Mouse (Mus musculus) thymus, adult 2 months (tissue): Measurements from ENCODE around the gene Rbm28. TPM values are rescaled to one million over a fixed set of nuclear protein-coding genes. Genes with fewer than 3 reads are reported as not detected.

ENCODE experiments used
- DNase-seq: peaks from one replicate; pipeline ENCODE4 v3.0.0; 2021
- H3K27ac ChIP-seq: fragments of 200-500 bp; 2 replicates; pipeline ENCODE4 v1.5.1; 2012; ENCODE audit warnings: low read length, control low read depth; ENCODE audit not compliant: control insufficient read depth, insufficient read depth
- H3K27me3 ChIP-seq: fragments of 200-500 bp; 2 replicates; pipeline ENCODE4 v1.6.1; 2012; ENCODE audit warnings: mild to moderate bottlenecking, low read length, moderate library complexity, mixed read lengths; ENCODE audit not compliant: control insufficient read depth, insufficient read depth
- H3K36me3 ChIP-seq: fragments of 200-500 bp; 2 replicates; pipeline ENCODE4 v1.6.1; 2012; ENCODE audit warnings: mild to moderate bottlenecking, low read length, moderate library complexity; ENCODE audit not compliant: control insufficient read depth, insufficient read depth
- H3K4me1 ChIP-seq: fragments of 200-500 bp; replicated peaks from 2 replicates; pipeline ENCODE4 v1.6.1; 2012; ENCODE audit warnings: low read length; ENCODE audit not compliant: control insufficient read depth, insufficient read depth
- H3K4me3 ChIP-seq: fragments of 200-500 bp; 2 replicates; pipeline ENCODE4 v1.5.1; 2012; ENCODE audit warnings: mild to moderate bottlenecking, low read length, control low read depth, moderate library complexity; ENCODE audit not compliant: control insufficient read depth, insufficient read depth
- CTCF ChIP-seq: fragments of 200-500 bp; IDR thresholded peaks from 2 replicates; pipeline ENCODE4 v1.5.1; 2012; ENCODE audit warnings: mild to moderate bottlenecking, control low read depth, low read length, moderate library complexity, borderline replicate concordance; ENCODE audit not compliant: control insufficient read depth, poor library complexity, insufficient read depth; ENCODE audit errors: extremely low read depth
- POLR2A ChIP-seq: fragments of 200-500 bp; IDR thresholded peaks from 2 replicates; pipeline ENCODE4 v1.6.1; 2012; ENCODE audit warnings: mild to moderate bottlenecking, low read length, control low read depth, moderate library complexity; ENCODE audit not compliant: control insufficient read depth, poor library complexity, insufficient read depth; ENCODE audit errors: extremely low read depth
- WGBS: fragments of 180-500 bp; shearing (Covaris S2); methylation state at CpG from one replicate; pipeline ENCODE4 v1.1.7; 2018; 5-methylcytosine and 5-hydroxymethylcytosine counted together
- polyA plus RNA-seq: library from polyadenylated mRNA; depleted of rRNA; stranded (reverse); fragments of >200 nt; gene quantifications from 2 replicates; pipeline ENCODE4 v1.2.3, GENCODE M21; 2012

Gene Rbm28
- polyA plus RNA-seq, 1 experiment = 13.0 TPM

GRCm38 (mm10) chr6:29208178-29208577, 43.4 kb upstream of the Rbm28 start:
- H3K4me3 ChIP-seq = no peak overlapping the region
- peaks cover 48% of the 10 kb centered on the region for H3K36me3 ChIP-seq
- no peaks in the 10 kb centered on the region for H3K27me3 ChIP-seq
- WGBS = 69% methylated on average over 5 of the region's 5 CpGs
- no peak for TF ChIP-seq POLR2A
- no peak for TF ChIP-seq CTCF
- no peak overlapping the region for H3K27ac ChIP-seq
- peaks cover 20% of the 10 kb centered on the region for H3K4me1 ChIP-seq
- no peak for DNase-seq

DNA sequence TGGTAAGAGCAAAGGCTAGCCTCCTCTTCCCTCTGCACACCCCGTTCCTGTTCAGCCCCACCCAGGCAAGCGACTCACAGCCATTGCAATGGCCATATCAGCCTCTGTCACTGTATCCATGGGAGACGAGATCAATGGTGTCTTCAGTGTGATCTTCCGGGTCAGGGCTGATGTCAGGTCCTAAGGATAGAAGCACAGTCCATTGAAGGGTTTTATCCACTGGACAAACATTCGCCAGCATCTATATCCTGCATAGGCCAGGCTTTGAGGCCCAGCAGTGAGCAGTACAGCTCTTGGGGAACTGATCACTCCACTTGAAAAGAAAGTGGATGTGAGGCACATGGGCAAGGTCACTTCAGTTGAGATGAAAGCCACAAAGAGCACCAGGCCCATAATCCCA, 42.2 kb upstream of the Rbm28 start:
- H3K27ac ChIP-seq = no peak overlapping the region
- 87% methylated on average over 5 of the region's 5 CpGs for WGBS

GRCm38 (mm10) chr6:29206006-29206405, 41.2 kb upstream of the Rbm28 start:
- H3K36me3 ChIP-seq = peaks cover 58% of the 10 kb centered on the region
- WGBS = 96% methylated on average over 10 of the region's 10 CpGs
- DNase-seq = no peak
- no peaks in the 10 kb centered on the region for H3K27me3 ChIP-seq
- H3K4me3 ChIP-seq = no peak overlapping the region
- no peak for TF ChIP-seq CTCF
- TF ChIP-seq POLR2A = no peak
- H3K4me1 ChIP-seq = peaks cover 8% of the 10 kb centered on the region
- H3K27ac ChIP-seq = no peak overlapping the region

More for the DNA sequence above, 42.2 kb upstream of the Rbm28 start:
- no peaks in the 10 kb centered on the region for H3K27me3 ChIP-seq
- no peak for DNase-seq
- H3K4me1 ChIP-seq = peaks cover 16% of the 10 kb centered on the region
- H3K4me3 ChIP-seq = no peak overlapping the region
- TF ChIP-seq CTCF = no peak
- TF ChIP-seq POLR2A = no peak
- peaks cover 56% of the 10 kb centered on the region for H3K36me3 ChIP-seq

DNA sequence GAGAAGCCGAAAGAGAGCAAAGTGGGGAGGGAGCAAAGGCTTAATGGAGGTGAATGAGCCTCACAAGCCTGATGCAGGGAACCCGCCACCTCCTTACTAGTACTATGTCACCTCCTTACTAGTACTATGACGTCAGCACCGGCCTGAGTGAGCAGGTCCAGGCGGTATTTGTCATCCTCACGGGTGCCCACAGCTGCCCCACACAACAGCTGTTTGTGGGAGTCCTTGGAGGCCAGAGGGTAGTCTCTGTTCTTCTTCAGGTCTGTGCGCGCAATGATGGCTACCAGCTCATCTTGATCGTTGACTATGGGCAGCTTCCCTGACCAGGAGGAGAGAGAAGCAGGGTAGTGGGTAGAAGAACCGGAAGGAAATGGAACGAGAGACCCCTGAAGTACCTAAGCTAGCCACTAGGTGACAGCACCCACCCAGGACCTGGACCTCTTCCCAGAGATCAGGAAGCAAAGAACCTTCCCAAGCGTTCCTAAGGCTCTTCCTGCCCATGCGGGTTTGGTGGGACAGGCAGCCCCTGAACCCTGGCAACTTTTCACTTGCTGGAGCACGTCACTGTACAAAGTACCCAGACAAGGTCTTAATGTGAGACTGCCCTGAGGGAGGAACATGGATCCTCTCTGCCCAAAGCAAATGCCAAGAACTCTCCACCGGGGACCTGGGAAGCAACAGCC, 40.3 kb upstream of the Rbm28 start:
- H3K36me3 ChIP-seq = peaks cover 60% of the 10 kb centered on the region
- no peak overlapping the region for H3K4me3 ChIP-seq
- TF ChIP-seq POLR2A (no peak), CTCF (peak; percentile 86; the same call in 1 of the 2 replicates)
- H3K4me1 ChIP-seq = 0 out of 2 replicates have a peak, but pooled peaks cover under 1% of the 10 kb centered on the region
- H3K27ac ChIP-seq = no peak overlapping the region
- WGBS = 85% methylated on average over 15 of the region's 15 CpGs
- DNase-seq = peak; percentile 63
- no peaks in the 10 kb centered on the region for H3K27me3 ChIP-seq

GRCm38 (mm10) chr6:29203861-29204585, 39.2 kb upstream of the Rbm28 start:
- no peak overlapping the region for H3K27ac ChIP-seq
- no peaks in the 10 kb centered on the region for H3K4me1 ChIP-seq
- H3K36me3 ChIP-seq = peaks cover 60% of the 10 kb centered on the region
- WGBS = 96% methylated on average over 6 of the region's 6 CpGs
- no peak overlapping the region for H3K4me3 ChIP-seq
- no peak for DNase-seq
- no peaks in the 10 kb centered on the region for H3K27me3 ChIP-seq
- TF ChIP-seq POLR2A = no peak

- no peak overlapping the region for H3K27ac ChIP-seq
- peaks cover 7% of the 10 kb centered on the region; the same call in 1 of the 2 replicates for H3K4me1 ChIP-seq
- no peak for DNase-seq
- WGBS = 98% methylated on average over 13 of the region's 13 CpGs
- H3K4me3 ChIP-seq = no peak overlapping the region
- H3K36me3 ChIP-seq = peaks cover 54% of the 10 kb centered on the region
- no peaks in the 10 kb centered on the region for H3K27me3 ChIP-seq
- TF ChIP-seq POLR2A = no peak
- no peak for TF ChIP-seq CTCF
Measured at GRCm38 (mm10) chr6:29203096-29203495, 38.3 kb upstream of the Rbm28 start.

GRCm38 (mm10) chr6:29201988-29202387, 37.2 kb upstream of the Rbm28 start:
- 91% methylated on average over 8 of the region's 8 CpGs for WGBS
- TF ChIP-seq CTCF = no peak
- TF ChIP-seq POLR2A = no peak
- Histone ChIP-seq H3K27me3 (no peaks in the 10 kb centered on the region), H3K4me3 (no peak overlapping the region), H3K27ac (no peak overlapping the region), H3K36me3 (peaks cover 51% of the 10 kb centered on the region), H3K4me1 (peaks cover 7% of the 10 kb centered on the region; the same call in 1 of the 2 replicates)
- DNase-seq = no peak
